Mouse (Mus musculus): ENCODE measurements around the gene Fhl4. TPM values are rescaled to one million over a fixed set of nuclear protein-coding genes. Genes with fewer than 3 reads are reported as not detected.

Fhl4 gene
- polyA plus RNA-seq, 1 experiment from 2014 or later = 2.0 TPM

DNA sequence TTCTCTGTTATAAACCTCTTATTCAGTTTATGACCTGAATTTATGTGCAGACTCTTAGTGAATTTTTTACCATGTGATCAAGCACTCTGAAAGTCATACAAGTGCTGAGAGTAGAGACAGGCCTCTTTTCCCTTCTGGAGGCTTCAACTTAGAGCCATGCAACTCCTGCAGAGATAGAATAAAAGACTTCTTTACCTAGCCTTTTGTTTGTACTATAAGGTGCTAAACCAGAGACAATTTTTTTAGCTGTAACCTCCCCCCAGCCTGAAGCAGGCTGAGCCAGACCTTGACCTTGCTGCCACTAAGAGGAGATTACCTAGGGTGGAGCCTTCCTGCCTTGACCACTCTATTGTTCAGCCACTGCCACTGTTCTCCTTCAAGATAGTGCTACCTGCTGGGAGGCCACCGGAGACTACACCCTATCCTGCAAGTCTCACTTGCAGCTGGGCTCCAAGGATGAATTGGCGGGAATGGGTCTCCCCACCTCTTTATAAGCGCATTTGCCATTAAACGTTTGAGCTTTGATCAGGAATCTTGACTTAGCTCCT lies 30.6 kb downstream of the Fhl4 start:
- Histone ChIP-seq H3K36me3 (replicated peaks) (no peaks in the 10 kb centered on the region), H3K4me3 (replicated peaks) (no peak overlapping the region), H3K4me2 (no peak overlapping the region), H3K9ac (no peak overlapping the region), H3K27me3 (no peaks in the 10 kb centered on the region), H3K9me3 (no peaks in the 10 kb centered on the region), H3K27ac (no peak overlapping the region), H3K4me1 (no peaks in the 10 kb centered on the region)
- 49% methylated on average over 4 of the region's 4 CpGs for WGBS
- no peak for ATAC-seq (ENCODE audit: low FRiP score)

DNA sequence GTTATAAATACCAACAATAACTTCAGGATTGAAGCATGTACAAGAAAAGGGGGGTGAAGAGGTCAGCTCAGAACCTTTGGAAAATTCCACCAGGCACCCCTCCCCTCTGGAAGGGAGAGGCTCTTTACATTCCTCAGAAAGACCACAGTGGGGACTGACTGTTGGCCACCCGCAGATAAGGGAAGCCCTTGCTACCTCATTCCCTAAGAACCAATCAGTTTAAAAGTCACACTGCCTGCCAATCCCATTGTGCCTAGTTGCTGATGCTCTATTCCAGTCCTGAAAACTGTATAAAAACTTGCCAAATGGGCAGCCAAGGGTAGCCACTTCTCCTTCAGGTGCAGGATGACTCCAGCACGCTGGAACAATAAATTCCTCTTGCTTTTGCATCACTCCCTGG lies 47.4 kb downstream of the Fhl4 start:
- 92% methylated on average over 2 of the region's 2 CpGs for WGBS

DNA sequence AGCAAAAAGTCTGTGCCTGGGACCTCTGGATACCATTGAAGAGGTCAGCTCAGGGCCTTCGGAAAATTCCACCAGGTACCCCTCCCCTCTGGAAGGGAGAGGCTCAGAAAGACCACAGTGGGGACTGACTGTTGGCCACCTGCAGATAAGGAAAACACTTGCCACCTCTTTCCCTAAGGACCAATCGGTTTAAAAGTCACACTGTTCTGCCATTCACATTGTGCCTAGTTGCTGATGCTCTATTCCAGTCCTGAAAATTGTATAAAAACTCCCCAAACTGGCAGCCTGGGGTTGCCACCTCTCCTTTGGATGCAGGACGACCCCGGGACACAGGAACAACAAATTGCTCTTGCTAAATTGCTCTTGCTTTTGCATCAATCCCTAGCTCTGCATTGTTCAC lies 49.8 kb downstream of the Fhl4 start:
- H3K4me1 ChIP-seq = no peaks in the 10 kb centered on the region
- ATAC-seq (ENCODE audit: low FRiP score) = no peak
- no peaks in the 10 kb centered on the region for H3K36me3 ChIP-seq (replicated peaks)
- H3K27ac ChIP-seq = no peak overlapping the region
- H3K4me2 ChIP-seq = no peak overlapping the region
- no peak overlapping the region for H3K4me3 ChIP-seq (replicated peaks)
- no peak overlapping the region for H3K9ac ChIP-seq
- H3K9me3 ChIP-seq = no peaks in the 10 kb centered on the region
- WGBS = 40% methylated on average over 4 of the region's 4 CpGs
- 0 out of 2 replicates have a peak, but pooled peaks cover 3% of the 10 kb centered on the region for H3K27me3 ChIP-seq

More for the DNA sequence above, 47.4 kb downstream of the Fhl4 start:
- H3K4me3 ChIP-seq (replicated peaks) = no peak overlapping the region
- no peak for ATAC-seq (ENCODE audit: low FRiP score)
- H3K4me2 ChIP-seq = no peak overlapping the region
- no peaks in the 10 kb centered on the region for H3K36me3 ChIP-seq (replicated peaks)
- no peak overlapping the region for H3K9ac ChIP-seq
- no peak overlapping the region for H3K27ac ChIP-seq
- H3K27me3 ChIP-seq = 0 out of 2 replicates have a peak, but pooled peaks cover 3% of the 10 kb centered on the region
- no peaks in the 10 kb centered on the region for H3K9me3 ChIP-seq
- H3K4me1 ChIP-seq = no peaks in the 10 kb centered on the region

DNA sequence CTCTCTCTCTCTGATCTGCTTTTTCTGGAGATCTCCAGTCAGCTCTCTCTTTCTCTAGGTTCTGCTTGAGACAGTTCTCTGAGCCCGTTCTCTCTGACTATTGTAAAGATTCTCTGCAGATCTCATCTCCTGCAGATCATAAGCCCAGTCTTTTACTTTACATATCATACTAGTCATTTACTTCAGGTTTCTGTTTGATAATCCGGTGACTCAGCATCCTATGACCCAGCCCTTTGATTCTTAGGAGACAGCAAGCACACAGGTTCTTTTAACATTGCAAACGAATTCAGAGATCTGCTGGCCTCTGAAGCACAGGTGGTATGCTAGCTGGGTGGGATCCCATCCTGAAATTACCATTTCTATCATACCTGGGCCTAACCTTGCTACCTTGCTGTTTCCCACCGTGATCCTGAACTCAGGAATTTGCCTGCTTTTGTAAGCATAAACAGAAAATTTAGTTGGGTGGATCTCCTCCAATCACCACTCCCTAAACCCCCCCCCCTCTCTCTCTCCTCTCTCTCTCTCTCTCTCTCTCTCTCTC lies 51.6 kb downstream of the Fhl4 start:
- H3K9ac ChIP-seq = no peak overlapping the region
- WGBS = 65% methylated on average over 4 of the region's 4 CpGs
- H3K4me2 ChIP-seq = no peak overlapping the region
- no peaks in the 10 kb centered on the region for H3K9me3 ChIP-seq
- peaks cover 7% of the 10 kb centered on the region for H3K27me3 ChIP-seq
- no peaks in the 10 kb centered on the region for H3K36me3 ChIP-seq (replicated peaks)
- H3K4me3 ChIP-seq (replicated peaks) = no peak overlapping the region
- no peak for ATAC-seq (ENCODE audit: low FRiP score)
- H3K4me1 ChIP-seq = no peaks in the 10 kb centered on the region
- H3K27ac ChIP-seq = no peak overlapping the region

DNA sequence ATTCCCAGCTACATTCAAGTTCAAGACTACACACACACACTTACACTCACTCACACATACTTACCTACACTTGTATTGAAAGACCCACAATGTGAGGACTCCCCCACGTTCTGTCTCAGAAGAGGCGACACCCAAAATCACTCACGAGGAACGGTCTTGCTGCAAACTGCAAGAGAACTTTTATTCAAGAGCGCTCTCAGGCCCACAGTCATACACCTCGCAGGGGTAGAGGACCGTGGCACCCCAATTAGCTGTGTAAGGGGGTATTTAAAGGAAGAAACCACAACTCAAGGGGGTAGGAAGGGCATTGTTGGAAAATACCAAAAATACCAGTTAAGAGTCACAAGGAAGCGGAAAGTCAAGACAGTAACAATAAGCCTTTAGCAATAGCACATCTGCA lies 54.3 kb downstream of the Fhl4 start:
- 96% methylated on average over 8 of the region's 8 CpGs for WGBS
- no peak for ATAC-seq (ENCODE audit: low FRiP score)
- H3K27me3 ChIP-seq = peaks cover 14% of the 10 kb centered on the region

DNA sequence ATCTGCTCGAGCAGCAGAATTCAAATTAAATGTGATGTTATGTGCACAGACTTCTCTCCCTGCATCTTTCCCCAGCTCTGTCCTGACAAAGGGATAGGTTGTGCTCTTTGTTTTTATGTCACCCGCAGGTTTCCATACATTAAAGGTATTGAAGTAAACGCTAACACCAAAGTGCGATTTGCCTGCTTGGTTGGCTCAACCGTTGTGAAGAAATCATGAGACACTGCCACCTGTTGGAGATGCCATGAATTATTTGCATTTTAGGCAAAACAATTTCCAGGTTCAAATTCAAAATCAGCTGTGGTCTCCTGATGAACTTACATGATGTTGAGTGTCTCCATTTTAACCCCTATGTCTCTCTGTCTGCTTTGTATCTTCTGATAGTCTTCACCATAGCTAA lies 55.7 kb downstream of the Fhl4 start:
- Histone ChIP-seq H3K4me2 (no peak overlapping the region), H3K36me3 (replicated peaks) (no peaks in the 10 kb centered on the region), H3K27me3 (peaks cover 24% of the 10 kb centered on the region), H3K9ac (no peak overlapping the region), H3K27ac (no peak overlapping the region), H3K4me1 (peaks cover 10% of the 10 kb centered on the region), H3K9me3 (no peaks in the 10 kb centered on the region), H3K4me3 (replicated peaks) (no peak overlapping the region)
- ATAC-seq (ENCODE audit: low FRiP score) = no peak
- WGBS = 23% methylated on average over 5 of the region's 5 CpGs

More for the DNA sequence above, 54.3 kb downstream of the Fhl4 start:
- no peak overlapping the region for H3K4me3 ChIP-seq (replicated peaks)
- H3K9me3 ChIP-seq = no peaks in the 10 kb centered on the region
- no peak overlapping the region for H3K27ac ChIP-seq
- H3K36me3 ChIP-seq (replicated peaks) = no peaks in the 10 kb centered on the region
- peaks cover 10% of the 10 kb centered on the region for H3K4me1 ChIP-seq
- no peak overlapping the region for H3K9ac ChIP-seq
- H3K4me2 ChIP-seq = no peak overlapping the region

Other genes with a start within 250 kb of the Fhl4 start
- gene Ric8b, start 184.9 kb downstream of the Fhl4 start, polyA plus RNA-seq (2016; fragmentation: Nextera tagmentation; extraction: Ambion mirVana) = 31.0 and 37.0 TPM in 2 replicates
- gene Tmem263, start 132 bp upstream of the Fhl4 start, polyA plus RNA-seq (2016; fragmentation: Nextera tagmentation; extraction: Ambion mirVana) = 60.6 and 61.6 TPM in 2 replicates
- gene Mterf2, start 25.5 kb upstream of the Fhl4 start, polyA plus RNA-seq (2016; fragmentation: Nextera tagmentation; extraction: Ambion mirVana) = 26.1 and 30.0 TPM in 2 replicates
- 36.0 and 37.4 TPM in 2 replicates for gene Cry1, start 82.6 kb upstream of the Fhl4 start, polyA plus RNA-seq (2016; fragmentation: Nextera tagmentation; extraction: Ambion mirVana)

All from forebrain, embryonic 12.5 days (tissue).